Mouse (Mus musculus): ENCODE measurements around the gene Arpc2.

Gene Arpc2

GRCm38 (mm10) chr1:74235938-74236589 is at the start of gene Arpc2:
TSS of gene Arpc2 (plus strand) at chr1:74236084.
- peak; percentile 95 to 98 for DNase-seq

GRCm38 (mm10) chr1:74190471-74190870 is 45.4 kb upstream of the Arpc2 start:
- peak in 1 of 2 experiments; percentile 29 for DNase-seq

- DNase-seq = no peak
Measured at GRCm38 (mm10) chr1:74192711-74193110, 43.2 kb upstream of the Arpc2 start.

GRCm38 (mm10) chr1:74194445-74194844 is 41.4 kb upstream of the Arpc2 start, which contains the start of gene Cxcr1:
TSS of gene Cxcr1 (minus strand) at chr1:74194631.
- DNase-seq = no peak

GRCm38 (mm10) chr1:74195961-74196360 is 39.9 kb upstream of the Arpc2 start:
- DNase-seq = peak; percentile 53 to 55

GRCm38 (mm10) chr1:74196621-74197419 is 39.1 kb upstream of the Arpc2 start:
- DNase-seq = peak; percentile 69 to 85

- no peak for DNase-seq
Measured at GRCm38 (mm10) chr1:74197726-74198470, 38.0 kb upstream of the Arpc2 start.

- no peak for DNase-seq
Measured at GRCm38 (mm10) chr1:74199046-74199445, 36.8 kb upstream of the Arpc2 start.

GRCm38 (mm10) chr1:74201048-74201844 is 34.6 kb upstream of the Arpc2 start:
- no peak for DNase-seq

- no peak for DNase-seq
Measured at GRCm38 (mm10) chr1:74203457-74203856, 32.4 kb upstream of the Arpc2 start.

GRCm38 (mm10) chr1:74205881-74206280 is 30.0 kb upstream of the Arpc2 start:
- DNase-seq = peak in 1 of 2 experiments; percentile 55

GRCm38 (mm10) chr1:74206642-74207041 is 29.2 kb upstream of the Arpc2 start:
- DNase-seq = no peak

- no peak for DNase-seq
Measured at GRCm38 (mm10) chr1:74207906-74208305, 28.0 kb upstream of the Arpc2 start.

- DNase-seq = peak in 1 of 2 experiments; percentile 45
Measured at GRCm38 (mm10) chr1:74208941-74209340, 26.9 kb upstream of the Arpc2 start.

GRCm38 (mm10) chr1:74219922-74220321 is 16.0 kb upstream of the Arpc2 start:
- DNase-seq = no peak

GRCm38 (mm10) chr1:74227317-74227716 is 8.6 kb upstream of the Arpc2 start:
- DNase-seq = peak; percentile 38 to 64

GRCm38 (mm10) chr1:74229942-74230341 is 5.9 kb upstream of the Arpc2 start:
- DNase-seq = no peak

GRCm38 (mm10) chr1:74230992-74231391 is 4.9 kb upstream of the Arpc2 start:
- DNase-seq = no peak

- DNase-seq = peak; percentile 41 to 76
Measured at GRCm38 (mm10) chr1:74236590-74237317, 870 bp downstream of the Arpc2 start.

- DNase-seq = no peak
Measured at GRCm38 (mm10) chr1:74237671-74238070, 1.8 kb downstream of the Arpc2 start.

- no peak for DNase-seq
Measured at GRCm38 (mm10) chr1:74238136-74238535, 2.3 kb downstream of the Arpc2 start.

- DNase-seq = no peak
Measured at GRCm38 (mm10) chr1:74239162-74239561, 3.3 kb downstream of the Arpc2 start.
